Mouse (Mus musculus) olfactory bulb, adult 2 months (tissue): ENCODE data around the gene Bbs9.
A peak's percentile ranks its signal among the peaks of the same experiment; 100 is the strongest.

Source experiments
- CTCF ChIP-seq: fragments of 200-500 bp; IDR thresholded peaks from 2 replicates; pipeline ENCODE4 v1.5.1; 2012; ENCODE audit warnings: low read depth, mild to moderate bottlenecking, low read length, moderate library complexity; ENCODE audit not compliant: insufficient read depth
- POLR2A ChIP-seq: fragments of 200-500 bp; IDR thresholded peaks from 2 replicates; pipeline ENCODE4 v1.6.1; 2012; ENCODE audit warnings: mild to moderate bottlenecking, low read depth, low read length, moderate library complexity; ENCODE audit not compliant: insufficient read depth

GRCm38 (mm10) chr9:22708970-22709726, 233.6 kb downstream of the Bbs9 start:
- TF ChIP-seq POLR2A = no peak
- 0 out of 2 replicates have a peak, but pooled peaks have one; percentile 39 for TF ChIP-seq CTCF
